Comparison of ENCODE assay signal across 8 mouse cellular contexts in the genomic region with DNA sequence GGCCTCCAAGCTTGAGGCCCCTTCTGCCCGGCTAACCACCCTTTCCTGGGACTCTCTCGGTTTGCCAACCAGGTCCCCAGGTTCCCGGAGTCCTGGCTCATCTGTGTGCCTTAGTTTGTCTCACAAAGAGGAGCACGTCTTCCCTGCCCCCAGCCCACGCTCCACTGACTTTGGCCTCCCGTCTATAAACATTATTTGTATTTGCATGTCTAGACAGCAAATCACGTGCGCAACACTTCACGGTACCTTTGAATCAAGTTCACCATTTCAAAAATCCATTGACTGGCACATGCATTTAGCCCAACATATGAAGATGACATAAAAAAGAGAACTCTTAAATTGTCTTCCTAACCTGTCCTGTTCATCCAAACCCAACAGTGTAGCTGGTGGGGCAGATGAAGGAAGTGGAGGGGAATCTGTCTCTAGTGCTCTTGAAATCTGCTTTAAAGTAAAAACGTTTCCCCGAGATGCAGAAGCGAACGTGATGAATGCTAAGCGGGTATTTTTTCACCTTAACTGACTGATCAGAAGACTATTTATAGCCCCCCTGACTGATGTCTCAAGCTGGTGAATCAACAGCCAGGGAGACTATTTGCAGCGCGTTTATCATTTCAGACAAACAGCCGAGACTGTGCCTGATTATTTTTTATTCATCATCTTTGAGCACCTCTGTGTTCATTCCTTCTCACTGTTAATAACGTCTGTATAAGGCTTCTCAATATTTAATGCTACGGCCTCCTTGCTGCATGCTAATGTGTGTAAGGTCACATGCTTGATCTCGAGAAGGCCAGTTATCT.
A peak's percentile ranks its signal among the peaks of the same experiment; 100 is the strongest.
DNase-seq lines count a peak whose midpoint lies in the region; ATAC-seq and TF ChIP-seq lines count a peak whose summit lies in the region.
"Had no signal": no experiment of that assay in that cellular context is flagged by ENCODE, and none has a peak within 500 bp of the region (broad histone marks: within the 10 kb centered on the region; RNA-seq: fewer than 3 reads in every experiment).

No protein-coding gene starts in this region.

- WGBS in kidney, embryonic 14.5 days = 31% methylated on average over 20 of the region's 20 CpGs
- WGBS in embryonic facial prominence, embryonic 13.5 days = 67% methylated on average over 20 of the region's 20 CpGs
- 27% methylated on average over 20 of the region's 20 CpGs for WGBS in forebrain, postnatal 0 days
- WGBS in midbrain, embryonic 16.5 days = 37% methylated on average over 20 of the region's 20 CpGs

- peak overlapping the region; percentile 8; the same call in 1 of the 2 replicates for H3K27ac ChIP-seq in kidney, embryonic 14.5 days (ENCODE audit: low read depth, low read length)
- 0 out of 2 replicates have a peak overlapping the region, but pooled peaks have one; percentile 24 for H3K27ac ChIP-seq in embryonic facial prominence, embryonic 13.5 days
- H3K27ac ChIP-seq in forebrain, postnatal 0 days (ENCODE audit: low read depth, low read length) = peak overlapping the region; percentile 73
- peak overlapping the region; percentile 56; the same call in 1 of the 2 replicates for H3K27ac ChIP-seq in midbrain, embryonic 16.5 days (ENCODE audit: low read length)
- H3K27ac ChIP-seq: liver, embryonic 13.5 days had no signal

- 0 out of 2 replicates have a peak, but pooled peaks have one; percentile 24 for ATAC-seq in kidney, embryonic 14.5 days (ENCODE audit: low FRiP score, low TSS enrichment)
- no peak for ATAC-seq in embryonic facial prominence, embryonic 13.5 days (ENCODE audit: insufficient number of reproducible peaks, insufficient read depth, low FRiP score, low TSS enrichment, low read depth)
- ATAC-seq in forebrain, postnatal 0 days = 0 out of 2 replicates have a peak, but pooled peaks have one; percentile 22
- no peak; the same call in 1 of the 2 replicates for ATAC-seq in midbrain, embryonic 16.5 days
- ATAC-seq in frontal cortex, adult (ENCODE audit: low TSS enrichment) = no peak

- no peak for DNase-seq in kidney, postnatal 14 days
- DNase-seq in forebrain, postnatal 0 days = peak; percentile 52
- no peak for DNase-seq in adipocyte (ENCODE audit: low spot score)
- DNase-seq: liver, embryonic 13.5 days had no signal

- H3K36me3 ChIP-seq in kidney, embryonic 14.5 days (ENCODE audit: control insufficient read depth, insufficient read depth, low read length) = no peaks in the 10 kb centered on the region; the same call in 1 of the 2 replicates
- peaks cover 10% of the 10 kb centered on the region for H3K36me3 ChIP-seq in embryonic facial prominence, embryonic 13.5 days
- H3K36me3 ChIP-seq in forebrain, postnatal 0 days (ENCODE audit: insufficient read depth) = peaks cover 10% of the 10 kb centered on the region
- H3K36me3 ChIP-seq in midbrain, embryonic 16.5 days (ENCODE audit: control insufficient read depth, insufficient read depth, low read length) = no peaks in the 10 kb centered on the region
- H3K36me3 ChIP-seq: liver, embryonic 13.5 days had no signal

- H3K4me3 ChIP-seq in kidney, embryonic 14.5 days (ENCODE audit: low read length) = no peak overlapping the region
- no peak overlapping the region for H3K4me3 ChIP-seq in embryonic facial prominence, embryonic 13.5 days
- no peak overlapping the region for H3K4me3 ChIP-seq in forebrain, postnatal 0 days (ENCODE audit: low read depth, low read length)
- no peak overlapping the region for H3K4me3 ChIP-seq in midbrain, embryonic 16.5 days (ENCODE audit: low read depth, low read length)
- H3K4me3 ChIP-seq: liver, embryonic 13.5 days had no signal

- H3K9me3 ChIP-seq in kidney, embryonic 14.5 days (ENCODE audit: control insufficient read depth, low read length) = 0 out of 2 replicates have a peak, but pooled peaks cover 3% of the 10 kb centered on the region
- H3K9me3 ChIP-seq in embryonic facial prominence, embryonic 13.5 days = no peaks in the 10 kb centered on the region; the same call in 1 of the 2 replicates
- no peaks in the 10 kb centered on the region for H3K9me3 ChIP-seq in forebrain, postnatal 0 days (ENCODE audit: low read length)
- no peaks in the 10 kb centered on the region for H3K9me3 ChIP-seq in midbrain, embryonic 16.5 days (replicated peaks; ENCODE audit: control insufficient read depth, low read length, poor library complexity, severe bottlenecking)

- no peak for TF ChIP-seq CTCF in forebrain, postnatal 0 days (IDR thresholded peaks at IDR 0.05; ENCODE audit: low read depth)

- H3K27me3 ChIP-seq in kidney, embryonic 14.5 days (ENCODE audit: control insufficient read depth, insufficient read depth, low read length) = no peaks in the 10 kb centered on the region
- no peaks in the 10 kb centered on the region for H3K27me3 ChIP-seq in embryonic facial prominence, embryonic 13.5 days
- H3K27me3 ChIP-seq in forebrain, postnatal 0 days (ENCODE audit: insufficient read depth, low read length) = no peaks in the 10 kb centered on the region
- no peaks in the 10 kb centered on the region for H3K27me3 ChIP-seq in midbrain, embryonic 16.5 days (ENCODE audit: control insufficient read depth, insufficient read depth, low read depth, low read length)
- H3K27me3 ChIP-seq: liver, embryonic 13.5 days had no signal

- no peak overlapping the region for H3K9ac ChIP-seq in kidney, embryonic 14.5 days (ENCODE audit: low read depth, low read length)
- no peak overlapping the region for H3K9ac ChIP-seq in embryonic facial prominence, embryonic 13.5 days
- H3K9ac ChIP-seq in forebrain, postnatal 0 days = no peak overlapping the region
- H3K9ac ChIP-seq in midbrain, embryonic 16.5 days (ENCODE audit: low read depth, low read length) = peak overlapping the region; percentile 42; the same call in 1 of the 2 replicates
- H3K9ac ChIP-seq: liver, embryonic 13.5 days had no signal

- H3K4me2 ChIP-seq in kidney, embryonic 14.5 days (replicated peaks; ENCODE audit: low read depth, low read length) = no peak overlapping the region
- H3K4me2 ChIP-seq in embryonic facial prominence, embryonic 13.5 days = no peak overlapping the region
- H3K4me2 ChIP-seq in forebrain, postnatal 0 days (ENCODE audit: low read depth) = no peak overlapping the region
- peak overlapping the region; percentile 12; the same call in 1 of the 2 replicates for H3K4me2 ChIP-seq in midbrain, embryonic 16.5 days (ENCODE audit: low read length)
- H3K4me2 ChIP-seq: liver, embryonic 13.5 days had no signal

- peaks cover 8% of the 10 kb centered on the region for H3K4me1 ChIP-seq in kidney, embryonic 14.5 days (ENCODE audit: control insufficient read depth, insufficient read depth, low read length)
- peaks cover 23% of the 10 kb centered on the region for H3K4me1 ChIP-seq in embryonic facial prominence, embryonic 13.5 days
- H3K4me1 ChIP-seq in forebrain, postnatal 0 days (ENCODE audit: insufficient read depth) = no peaks in the 10 kb centered on the region; the same call in none of the 2 replicates
- H3K4me1 ChIP-seq in midbrain, embryonic 16.5 days (ENCODE audit: control insufficient read depth, insufficient read depth, low read length) = peaks cover 13% of the 10 kb centered on the region
- H3K4me1 ChIP-seq: liver, embryonic 13.5 days had no signal

Comparison
In these comparisons a context has a peak if more than half of its experiments do, and no peak if none do; other contexts are left out.
1. ATAC-seq: peak in kidney, embryonic 14.5 days (single experiment) and forebrain, postnatal 0 days (single experiment); none in embryonic facial prominence, embryonic 13.5 days (single experiment), midbrain, embryonic 16.5 days (single experiment) and frontal cortex, adult (single experiment).
2. H3K27ac ChIP-seq: peak in every context shown above with its lines; median percentile 73 in forebrain, postnatal 0 days; 56 in midbrain, embryonic 16.5 days; 24 in embryonic facial prominence, embryonic 13.5 days; 8 in kidney, embryonic 14.5 days.